Mouse (Mus musculus) lung, embryonic 16.5 days (tissue): ENCODE results near the gene Tmem265. TPM values are rescaled to one million over a fixed set of nuclear protein-coding genes. Genes with fewer than 3 reads are reported as not detected.

Source experiments
- ATAC-seq: fragments of 200-750 bp; cut with Nextera tagmentation; 2 replicates; pipeline ENCODE4 v1.8.0; 2017; ENCODE audit warnings: low read depth, mild to moderate bottlenecking, moderate library complexity
- H3K27ac ChIP-seq: fragments of 300-500 bp; sonication (generic); 2 replicates; pipeline ENCODE4 v1.5.1; 2014; ENCODE audit warnings: mild to moderate bottlenecking, control low read depth, low read length
- H3K27me3 ChIP-seq: fragments of 300-500 bp; sonication (generic); 2 replicates; pipeline ENCODE4 v1.6.1; 2014; ENCODE audit warnings: low read depth, low read length, mixed read lengths; ENCODE audit not compliant: control insufficient read depth, insufficient read depth
- H3K36me3 ChIP-seq: fragments of 300-500 bp; sonication (generic); 2 replicates; pipeline ENCODE4 v1.6.1; 2014; ENCODE audit warnings: low read length; ENCODE audit not compliant: control insufficient read depth, insufficient read depth
- H3K4me1 ChIP-seq: fragments of 300-500 bp; sonication (generic); replicated peaks from 2 replicates; pipeline ENCODE4 v1.6.1; 2014; ENCODE audit warnings: low read length, mixed read lengths; ENCODE audit not compliant: control insufficient read depth, insufficient read depth
- H3K4me2 ChIP-seq: fragments of 300-500 bp; sonication (generic); 2 replicates; pipeline ENCODE4 v1.6.1; 2014; ENCODE audit warnings: low read depth, low read length, control low read depth
- H3K4me3 ChIP-seq: fragments of 300-500 bp; sonication (generic); 2 replicates; pipeline ENCODE4 v1.5.1; 2014; ENCODE audit warnings: mild to moderate bottlenecking, low read length, control low read depth
- H3K9ac ChIP-seq: fragments of 300-500 bp; sonication (generic); 2 replicates; pipeline ENCODE4 v1.6.1; 2014; ENCODE audit warnings: low read length, control low read depth
- H3K9me3 ChIP-seq: fragments of 300-500 bp; sonication (generic); 2 replicates; pipeline ENCODE4 v1.6.1; 2016; ENCODE audit warnings: low read length; ENCODE audit not compliant: control insufficient read depth
- WGBS: fragments of 180-500 bp; shearing (Covaris S2); extraction: QIAGEN DNeasy Blood & Tissue Kit; methylation state at CpG from one replicate; pipeline ENCODE4 v1.1.7; 2014; 5-methylcytosine and 5-hydroxymethylcytosine counted together
- polyA plus RNA-seq: library from polyadenylated mRNA; unstranded; fragments of >200 nt; fragmentation: Nextera tagmentation; extraction: Ambion mirVana; gene quantifications from 2 replicates; pipeline ENCODE4 v1.2.1, GENCODE M21; 2015

Gene Tmem265
- polyA plus RNA-seq, 1 experiment from 2014 or later, result 8.7 TPM

DNA sequence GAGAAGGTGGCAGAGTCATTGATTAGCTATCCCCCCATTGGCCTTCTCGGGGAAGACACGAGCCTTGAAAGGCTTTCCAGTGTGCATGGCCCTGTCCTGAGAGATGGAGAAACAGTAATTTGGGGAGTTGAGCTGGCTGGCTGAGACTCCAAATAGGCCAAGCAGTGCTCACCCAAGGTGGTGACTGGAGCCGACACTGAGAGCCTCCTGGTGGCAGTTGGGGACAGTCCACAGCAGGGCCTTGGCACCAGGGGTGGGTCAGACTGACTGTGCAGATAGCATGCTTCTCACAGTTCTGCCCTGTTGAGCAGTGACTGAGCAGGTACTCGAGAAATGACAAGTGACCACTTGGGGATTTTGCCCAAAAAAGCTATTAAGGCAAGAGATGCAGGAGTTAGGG lies 40.5 kb downstream of the Tmem265 start:
- ATAC-seq, result no peak
- H3K27me3 ChIP-seq, result no peaks in the 10 kb centered on the region
- H3K4me2 ChIP-seq, result no peak overlapping the region
- H3K9me3 ChIP-seq, result no peaks in the 10 kb centered on the region
- H3K4me1 ChIP-seq, result no peaks in the 10 kb centered on the region; the same call in 1 of the 2 replicates
- peaks cover 33% of the 10 kb centered on the region for H3K36me3 ChIP-seq
- H3K4me3 ChIP-seq, result no peak overlapping the region
- H3K27ac ChIP-seq, result no peak overlapping the region
- WGBS, result 82% methylated on average over 4 of the region's 4 CpGs
- H3K9ac ChIP-seq, result no peak overlapping the region

DNA sequence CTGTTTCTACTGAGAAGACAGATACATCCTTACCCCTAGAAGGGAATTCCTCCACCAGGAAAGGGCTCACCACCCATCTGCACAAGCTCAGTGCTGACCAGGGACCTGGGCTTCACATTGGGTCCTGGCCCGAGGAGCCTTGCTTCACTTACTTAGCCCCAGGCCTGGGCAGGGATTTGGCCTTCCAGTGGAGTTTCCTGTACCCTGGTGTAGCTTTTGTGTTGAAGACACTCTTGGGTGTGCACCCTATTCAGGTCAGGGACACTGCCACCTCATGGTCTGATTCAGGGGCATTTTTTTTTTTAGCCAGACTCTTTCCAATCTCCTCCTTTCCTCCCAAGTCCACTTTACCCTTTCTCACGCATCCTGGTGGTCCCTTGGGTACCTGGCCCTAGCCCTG lies 41.7 kb downstream of the Tmem265 start:
- no peaks in the 10 kb centered on the region for H3K9me3 ChIP-seq
- WGBS, result 91% methylated on average over 2 of the region's 2 CpGs
- H3K4me3 ChIP-seq, result no peak overlapping the region
- ATAC-seq, result no peak
- no peaks in the 10 kb centered on the region for H3K27me3 ChIP-seq
- no peak overlapping the region for H3K27ac ChIP-seq
- H3K4me2 ChIP-seq, result no peak overlapping the region
- no peak overlapping the region for H3K9ac ChIP-seq
- H3K4me1 ChIP-seq, result peaks cover 2% of the 10 kb centered on the region; the same call in 1 of the 2 replicates
- H3K36me3 ChIP-seq, result peaks cover 29% of the 10 kb centered on the region

DNA sequence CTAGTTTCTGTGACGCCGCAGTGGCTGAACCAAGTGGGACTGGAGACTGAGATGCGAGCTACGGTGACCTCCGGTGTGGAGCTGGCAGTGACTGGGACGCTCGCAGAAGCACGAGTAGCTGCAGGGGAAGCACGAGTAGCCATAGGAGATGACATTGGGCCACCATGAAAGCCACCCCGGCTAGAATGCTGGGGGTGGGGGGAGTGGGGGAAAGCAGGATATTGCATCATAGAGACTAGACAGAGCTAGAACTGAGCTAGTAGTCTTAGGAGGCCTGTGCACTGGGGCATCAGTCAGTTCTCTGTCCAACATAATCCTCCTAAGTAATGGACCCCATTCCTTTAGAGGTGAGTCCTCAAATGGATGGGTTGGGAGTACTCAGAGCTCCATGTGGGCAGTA lies 43.1 kb downstream of the Tmem265 start:
- no peak for ATAC-seq
- Histone ChIP-seq H3K27ac (no peak overlapping the region), H3K4me3 (no peak overlapping the region), H3K9ac (no peak overlapping the region), H3K27me3 (no peaks in the 10 kb centered on the region), H3K4me1 (peaks cover 2% of the 10 kb centered on the region; the same call in 1 of the 2 replicates), H3K36me3 (peaks cover 35% of the 10 kb centered on the region), H3K4me2 (no peak overlapping the region), H3K9me3 (no peaks in the 10 kb centered on the region)
- WGBS, result 84% methylated on average over 10 of the region's 10 CpGs

DNA sequence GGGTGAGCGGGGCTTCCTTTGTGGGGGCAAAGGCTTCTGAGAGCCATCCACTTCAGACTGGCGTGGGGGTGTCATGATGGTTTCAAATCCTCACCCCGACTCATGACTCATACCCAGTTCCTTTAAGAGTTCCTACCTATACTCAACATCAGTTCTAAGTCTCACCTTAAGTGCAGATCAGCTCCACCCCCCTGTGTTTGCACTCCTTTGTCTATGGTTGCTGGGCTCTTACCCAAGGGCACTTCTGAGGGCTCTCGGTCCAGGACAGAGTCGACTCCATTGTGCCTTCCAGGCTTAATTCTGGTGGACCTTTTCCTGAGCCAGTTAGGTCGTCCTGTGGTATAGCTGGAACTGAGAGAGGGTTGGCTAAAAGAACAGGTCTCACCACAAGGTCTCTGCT lies 46.0 kb downstream of the Tmem265 start:
- Histone ChIP-seq H3K36me3 (peaks cover 45% of the 10 kb centered on the region), H3K4me2 (no peak overlapping the region), H3K4me3 (no peak overlapping the region), H3K27me3 (no peaks in the 10 kb centered on the region), H3K4me1 (peaks cover 2% of the 10 kb centered on the region; the same call in 1 of the 2 replicates), H3K9ac (no peak overlapping the region), H3K9me3 (peaks cover 9% of the 10 kb centered on the region), H3K27ac (no peak overlapping the region)
- peak; percentile 73 for ATAC-seq
- 60% methylated on average over 6 of the region's 6 CpGs for WGBS

DNA sequence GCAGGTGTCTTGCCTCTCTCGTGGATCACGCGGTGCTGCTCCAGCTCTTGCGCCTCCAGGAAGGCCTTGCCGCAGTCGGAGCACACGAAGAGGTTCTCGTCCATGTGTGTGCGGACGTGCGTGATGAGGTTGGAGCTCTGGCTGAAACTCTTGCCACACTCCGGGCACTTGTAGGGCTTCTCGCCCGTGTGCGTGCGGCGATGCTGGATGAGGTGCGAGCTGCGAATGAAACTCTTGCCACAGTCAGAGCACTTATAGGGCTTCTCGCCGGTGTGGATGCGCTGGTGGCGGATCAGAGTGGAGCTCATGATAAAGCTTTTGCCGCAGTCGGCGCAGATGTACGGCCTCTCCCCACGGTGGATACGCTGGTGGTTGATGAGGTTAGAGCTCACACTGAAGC lies 49.8 kb downstream of the Tmem265 start:
- WGBS, result 95% methylated on average over 29 of the region's 29 CpGs
- no peak overlapping the region for H3K4me3 ChIP-seq
- H3K27me3 ChIP-seq, result no peaks in the 10 kb centered on the region
- H3K36me3 ChIP-seq, result peaks cover 38% of the 10 kb centered on the region
- H3K27ac ChIP-seq, result no peak overlapping the region
- ATAC-seq, result no peak
- H3K4me2 ChIP-seq, result no peak overlapping the region
- H3K4me1 ChIP-seq, result peaks cover 14% of the 10 kb centered on the region
- H3K9ac ChIP-seq, result no peak overlapping the region
- H3K9me3 ChIP-seq, result peaks cover 10% of the 10 kb centered on the region

DNA sequence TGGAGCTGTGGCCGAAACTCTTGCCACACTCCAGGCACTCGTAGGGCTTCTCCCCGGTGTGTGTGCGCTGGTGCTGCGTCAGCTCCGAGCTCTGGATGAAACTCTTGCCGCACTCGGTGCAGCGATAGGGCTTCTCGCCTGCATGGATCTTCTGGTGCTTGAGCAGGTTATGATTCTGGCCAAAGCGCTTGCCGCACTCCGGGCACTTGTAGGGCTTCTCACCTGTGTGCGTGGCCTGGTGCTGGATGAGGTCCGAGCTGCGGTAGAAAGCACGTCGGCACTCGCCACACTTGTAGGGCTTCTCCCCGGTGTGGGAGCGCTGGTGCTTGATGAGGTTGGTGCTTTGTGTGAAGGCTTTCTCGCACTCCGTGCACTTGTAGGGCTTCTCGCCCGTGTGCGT lies 50.4 kb downstream of the Tmem265 start:
- H3K4me3 ChIP-seq, result no peak overlapping the region
- H3K27me3 ChIP-seq, result no peaks in the 10 kb centered on the region
- WGBS, result 95% methylated on average over 26 of the region's 26 CpGs
- peaks cover 38% of the 10 kb centered on the region for H3K36me3 ChIP-seq
- no peak for ATAC-seq
- H3K4me2 ChIP-seq, result no peak overlapping the region
- H3K27ac ChIP-seq, result no peak overlapping the region
- H3K9ac ChIP-seq, result no peak overlapping the region
- H3K9me3 ChIP-seq, result peaks cover 10% of the 10 kb centered on the region
- H3K4me1 ChIP-seq, result peaks cover 18% of the 10 kb centered on the region

DNA sequence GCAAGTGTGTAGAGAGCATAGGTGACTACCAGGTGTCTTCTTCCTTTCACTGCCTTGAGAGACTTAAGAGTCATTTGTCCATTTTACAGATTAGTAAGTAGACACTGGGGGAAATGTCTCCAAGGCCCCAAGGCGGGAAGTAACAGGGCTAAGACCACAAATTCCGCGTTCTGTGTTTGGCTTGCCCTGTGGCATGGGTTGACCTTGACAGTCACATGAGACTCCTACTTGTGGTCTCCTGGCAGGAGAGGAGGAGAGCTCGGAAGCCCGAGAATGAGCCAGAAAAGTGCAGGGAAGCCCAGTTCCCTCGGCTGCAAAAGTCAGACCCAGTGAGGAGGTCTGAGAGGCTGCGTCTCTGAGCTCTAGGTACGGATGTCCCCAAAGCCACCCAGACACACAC lies 52.3 kb downstream of the Tmem265 start:
- 74% methylated on average over 8 of the region's 8 CpGs for WGBS
- Histone ChIP-seq H3K27me3 (no peaks in the 10 kb centered on the region), H3K36me3 (peaks cover 35% of the 10 kb centered on the region), H3K9ac (peak overlapping the region; percentile 99), H3K4me2 (peak overlapping the region; percentile 89), H3K4me1 (peaks cover 15% of the 10 kb centered on the region), H3K27ac (no peak overlapping the region), H3K9me3 (peaks cover 10% of the 10 kb centered on the region), H3K4me3 (no peak overlapping the region)
- no peak for ATAC-seq

DNA sequence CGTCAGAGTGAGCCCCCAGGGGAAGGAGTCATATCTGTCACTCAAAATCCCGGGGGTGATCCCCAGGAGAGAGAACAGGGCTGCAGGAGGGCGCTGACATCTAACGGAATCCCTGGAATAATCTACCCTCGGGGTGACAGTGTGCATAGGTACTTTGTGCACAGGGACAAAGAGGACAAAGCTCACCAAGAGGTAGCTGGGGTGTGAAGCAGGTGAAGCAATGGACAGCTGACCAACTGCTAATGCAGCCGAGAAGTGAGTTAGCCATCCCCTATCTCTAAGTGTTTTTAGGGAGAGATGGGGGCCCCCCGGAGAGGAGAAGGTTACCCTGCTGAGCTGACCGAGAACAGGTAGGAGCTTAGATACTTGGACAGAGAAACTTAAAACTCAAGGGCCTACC lies 52.9 kb downstream of the Tmem265 start:
- H3K9me3 ChIP-seq, result peaks cover 10% of the 10 kb centered on the region
- peak overlapping the region; percentile 89 for H3K4me2 ChIP-seq
- no peaks in the 10 kb centered on the region for H3K27me3 ChIP-seq
- peaks cover 15% of the 10 kb centered on the region for H3K4me1 ChIP-seq
- H3K4me3 ChIP-seq, result peak overlapping the region; percentile 100
- no peak for ATAC-seq
- 16% methylated on average over 8 of the region's 8 CpGs for WGBS
- H3K36me3 ChIP-seq, result peaks cover 33% of the 10 kb centered on the region
- H3K27ac ChIP-seq, result peak overlapping the region; percentile 88; the same call in 1 of the 2 replicates
- peak overlapping the region; percentile 99 for H3K9ac ChIP-seq

DNA sequence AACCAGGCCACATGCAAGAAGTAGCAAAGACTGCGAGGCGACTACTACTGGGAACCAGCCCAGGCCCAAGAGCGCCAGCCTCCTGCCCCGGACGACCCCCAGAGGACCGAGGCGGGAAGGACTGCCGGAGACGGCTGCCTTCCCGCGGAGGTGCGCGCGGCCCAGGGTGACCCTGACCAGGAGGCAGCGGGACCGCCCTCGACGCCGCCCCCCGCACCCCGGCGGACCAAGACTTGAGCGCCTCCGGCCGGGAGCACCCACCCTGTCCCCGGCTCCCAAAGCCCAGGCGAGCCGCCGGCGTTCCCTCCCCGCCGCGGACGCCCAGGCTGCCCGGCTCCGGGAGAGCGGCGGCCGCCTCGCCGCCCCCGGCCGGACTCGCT lies 53.3 kb downstream of the Tmem265 start:
- Histone ChIP-seq H3K4me2 (peak overlapping the region; percentile 89), H3K9ac (peak overlapping the region; percentile 99), H3K4me1 (peaks cover 15% of the 10 kb centered on the region), H3K27me3 (no peaks in the 10 kb centered on the region), H3K27ac (peak overlapping the region; percentile 88), H3K9me3 (peaks cover 10% of the 10 kb centered on the region), H3K36me3 (peaks cover 33% of the 10 kb centered on the region), H3K4me3 (peak overlapping the region; percentile 100)
- WGBS, result 0% methylated on average over 32 of the region's 44 CpGs
- ATAC-seq, result peak; percentile 66
